Mouse (Mus musculus) left cerebral cortex, adult 18-20 months (tissue): ENCODE results near the gene Wfikkn1. TPM values are rescaled to one million over a fixed set of nuclear protein-coding genes. Genes with fewer than 3 reads are reported as not detected.

Experiments
- DNase-seq, 2 experiments: peaks; one replicate each; pipeline ENCODE4 v3.0.0; 2021 to 2022; ENCODE audit warnings: low spot score in 2 of 2, mixed read lengths in 1 of 2
- long read RNA-seq, 2 experiments: library from polyadenylated mRNA; stranded (forward); transcript quantifications; one replicate each; pipeline ENCODE4 v2.0.0; 2021
- total RNA-seq, 2 experiments: library from RNA; stranded (reverse); gene quantifications; 2 replicates each; pipeline ENCODE4 v1.2.3; 2021

Gene Wfikkn1
- total RNA-seq: 1 to 10 TPM; 1.4 to 1.7 TPM
- long read RNA-seq, experiment 1, partial matches to known transcripts: 0 of 1 reads
- long read RNA-seq, experiment 1, other reads (novel, unspliced or antisense): 1 of 1 reads
- long read RNA-seq, experiment 2: 0 reads

GRCm38 (mm10) chr17:25880196-25880910 lies at the start of gene Wfikkn1:
TSS of gene Wfikkn1 (minus strand) at chr17:25880858.
- DNase-seq: no peak

- peak; percentile 34 to 43 for DNase-seq
Observed at GRCm38 (mm10) chr17:25925348-25925747, 44.7 kb upstream of the Wfikkn1 start.

- DNase-seq: no peak
Observed at GRCm38 (mm10) chr17:25922120-25922519, 41.5 kb upstream of the Wfikkn1 start.

GRCm38 (mm10) chr17:25919786-25920642 lies 39.4 kb upstream of the Wfikkn1 start:
- peak; percentile 100 for DNase-seq

DNA sequence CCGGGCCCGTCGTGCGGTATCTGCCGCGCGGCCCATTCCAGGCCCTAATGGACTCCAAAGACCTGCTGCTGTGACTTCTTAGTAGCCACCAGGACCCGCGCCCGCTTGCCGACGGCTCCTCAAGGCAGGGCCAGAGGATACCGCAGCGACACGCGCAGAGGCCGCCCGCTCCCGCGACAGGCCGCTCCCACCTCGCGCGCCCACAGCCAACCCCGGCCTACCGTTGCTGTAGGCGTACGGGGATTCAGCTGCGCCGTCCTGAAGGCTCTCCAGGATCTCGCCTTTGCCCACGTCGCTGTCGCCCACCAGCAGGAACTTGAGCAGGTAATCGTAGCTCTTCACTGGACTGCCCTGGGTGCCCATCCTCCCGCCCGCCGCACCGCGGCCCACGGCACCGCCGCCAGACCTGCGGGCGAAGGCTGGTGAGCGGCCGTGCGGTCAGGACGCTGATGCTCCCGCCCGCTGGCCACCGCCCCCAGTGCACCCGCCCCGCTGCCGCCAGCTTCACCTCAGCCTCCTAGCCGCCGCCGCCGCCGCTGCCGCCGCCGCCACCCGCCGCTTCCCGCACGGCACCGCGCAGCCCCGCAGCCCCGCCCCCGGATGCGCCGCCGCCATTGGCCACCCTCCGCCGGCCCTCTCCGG lies 38.6 kb upstream of the Wfikkn1 start, which contains the start of gene Rab40c:
Gene Rab40c (minus strand): TSS at position 584 of the 642 bp plus-strand sequence.
- peak; percentile 46 to 50 for DNase-seq

DNA sequence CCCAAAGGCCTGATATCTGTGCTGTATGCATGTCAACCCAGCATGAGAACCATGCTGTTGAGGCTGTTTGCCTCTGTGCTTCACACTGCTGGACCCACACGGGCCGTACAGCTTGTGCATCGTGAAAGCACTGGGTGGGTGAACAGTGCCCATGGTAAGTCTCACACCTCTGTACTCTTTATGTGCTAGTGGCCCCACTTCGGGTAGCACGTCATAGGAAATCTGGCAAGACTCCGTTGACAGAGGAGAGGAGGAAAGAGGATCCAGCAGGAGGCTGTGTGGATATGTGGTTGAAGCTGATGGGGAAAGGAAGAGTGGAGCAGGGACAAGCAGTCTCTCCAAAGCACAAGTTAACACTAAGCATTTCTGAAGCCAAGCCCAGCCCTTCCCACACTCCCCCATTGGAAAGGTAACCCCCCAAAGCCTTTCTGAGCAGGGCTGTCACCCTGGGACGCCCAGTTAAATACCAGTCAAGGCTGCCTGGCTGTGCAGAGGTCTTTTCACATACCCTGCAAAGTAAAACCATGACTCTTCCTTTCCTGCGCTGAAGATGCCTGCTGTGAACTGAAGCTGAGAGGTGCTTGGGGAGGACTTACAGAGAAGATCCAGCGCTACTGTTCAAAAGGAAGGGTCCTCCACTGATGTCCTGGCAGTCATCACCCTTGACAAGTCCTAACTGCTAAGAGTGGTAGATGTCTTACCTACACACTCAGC lies 37.5 kb upstream of the Wfikkn1 start:
- no peak for DNase-seq

DNA sequence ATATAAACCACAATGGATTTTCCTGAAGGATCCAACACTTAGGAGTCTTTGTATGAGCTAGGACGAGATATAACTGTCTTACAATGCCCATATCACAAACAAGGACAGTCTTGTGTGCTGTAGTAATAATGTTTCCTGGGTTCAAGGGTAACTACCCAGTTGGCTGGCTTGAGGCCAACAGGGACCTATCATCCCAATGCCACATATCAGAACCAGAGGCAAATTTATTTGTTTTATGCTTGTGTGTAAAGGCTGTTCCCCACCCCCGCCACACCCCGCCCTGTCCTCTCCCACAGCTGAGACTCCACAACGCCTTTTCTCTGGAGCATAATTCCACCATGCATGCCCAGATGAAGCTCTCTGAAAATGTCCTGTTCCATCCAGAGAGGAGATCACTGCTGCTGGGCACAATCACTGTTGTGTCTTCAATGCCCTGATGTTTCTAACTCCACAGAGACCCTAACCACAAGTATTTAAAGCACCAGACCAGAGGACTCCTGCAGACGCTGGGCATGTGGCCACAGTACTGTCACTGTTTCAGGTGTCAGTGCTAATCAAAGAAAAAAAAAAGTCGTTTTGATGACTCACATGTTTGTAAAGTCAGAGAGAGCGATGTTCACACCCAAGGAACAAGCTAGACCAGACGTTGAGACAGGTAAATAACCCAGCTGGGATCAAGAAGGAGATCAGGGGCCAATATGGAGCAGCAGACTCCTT lies 36.4 kb upstream of the Wfikkn1 start:
- no peak for DNase-seq

DNA sequence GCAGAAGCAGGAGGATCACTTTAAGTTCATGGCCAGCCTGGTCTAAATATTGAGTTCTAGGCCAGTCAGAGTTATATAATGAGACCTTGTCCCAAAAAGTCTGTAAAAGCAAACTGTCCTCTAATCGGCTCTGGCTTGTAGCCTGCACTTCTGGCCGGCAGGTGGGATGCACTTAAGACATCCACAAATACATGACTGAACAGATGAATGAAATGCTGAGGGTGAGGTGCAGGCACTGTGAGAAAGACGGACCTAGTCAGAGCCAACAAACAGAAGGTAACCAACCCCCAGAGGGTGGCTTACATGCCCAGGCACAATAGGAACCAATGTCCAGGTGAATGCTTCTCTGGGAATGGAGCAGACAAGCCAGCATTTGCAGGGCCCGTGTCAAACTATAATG lies 33.6 kb upstream of the Wfikkn1 start:
- DNase-seq: no peak

GRCm38 (mm10) chr17:25913877-25914275 lies 33.2 kb upstream of the Wfikkn1 start:
- DNase-seq: no peak

GRCm38 (mm10) chr17:25913186-25913876 lies 32.7 kb upstream of the Wfikkn1 start:
- peak; percentile 72 to 80 for DNase-seq

GRCm38 (mm10) chr17:25911816-25912215 lies 31.2 kb upstream of the Wfikkn1 start:
- DNase-seq: no peak

- no peak for DNase-seq
Observed at GRCm38 (mm10) chr17:25907640-25908039, 27.0 kb upstream of the Wfikkn1 start.

DNA sequence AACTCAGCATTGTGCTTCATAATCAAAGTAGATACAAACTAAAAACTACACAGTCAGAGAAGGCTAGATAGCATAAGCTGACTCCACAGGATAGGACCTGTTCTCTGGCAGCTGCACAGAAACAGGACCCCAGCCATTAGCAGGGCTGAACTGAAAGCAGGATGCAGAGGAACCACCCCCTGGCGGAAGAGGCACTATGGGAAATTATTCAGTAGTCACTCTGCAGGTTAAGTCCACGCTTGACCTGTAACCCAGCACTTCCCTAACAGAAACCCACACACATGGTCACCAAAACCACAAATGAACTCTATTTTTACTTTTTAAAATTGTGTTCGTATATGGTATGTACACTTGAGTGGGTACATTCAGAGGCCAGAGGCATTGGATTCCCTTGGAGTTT lies 22.4 kb upstream of the Wfikkn1 start:
- DNase-seq: no peak

- DNase-seq: no peak
Observed at GRCm38 (mm10) chr17:25900193-25900592, 19.5 kb upstream of the Wfikkn1 start.

DNA sequence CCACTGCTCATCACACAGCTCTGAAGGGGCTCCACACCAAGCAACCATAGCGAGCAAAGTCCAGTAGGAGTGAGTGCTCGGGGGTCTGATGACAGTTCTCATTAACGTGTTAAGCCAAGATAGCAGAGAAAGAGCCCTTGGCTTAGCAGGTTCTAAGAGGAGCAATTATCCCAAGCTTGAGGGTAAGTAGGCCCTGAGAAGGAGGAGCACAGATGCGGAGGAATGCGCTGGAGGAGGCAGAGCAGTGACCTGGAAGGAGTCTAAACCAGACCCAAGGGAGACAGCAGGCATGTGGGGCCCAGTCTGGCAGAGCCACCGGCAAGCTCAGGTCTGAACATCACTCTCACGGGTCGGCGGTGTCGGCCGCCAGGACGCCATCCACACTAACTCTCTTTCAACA lies 15.2 kb upstream of the Wfikkn1 start:
- no peak for DNase-seq

GRCm38 (mm10) chr17:25895415-25895814 lies 14.8 kb upstream of the Wfikkn1 start:
- DNase-seq: no peak

DNA sequence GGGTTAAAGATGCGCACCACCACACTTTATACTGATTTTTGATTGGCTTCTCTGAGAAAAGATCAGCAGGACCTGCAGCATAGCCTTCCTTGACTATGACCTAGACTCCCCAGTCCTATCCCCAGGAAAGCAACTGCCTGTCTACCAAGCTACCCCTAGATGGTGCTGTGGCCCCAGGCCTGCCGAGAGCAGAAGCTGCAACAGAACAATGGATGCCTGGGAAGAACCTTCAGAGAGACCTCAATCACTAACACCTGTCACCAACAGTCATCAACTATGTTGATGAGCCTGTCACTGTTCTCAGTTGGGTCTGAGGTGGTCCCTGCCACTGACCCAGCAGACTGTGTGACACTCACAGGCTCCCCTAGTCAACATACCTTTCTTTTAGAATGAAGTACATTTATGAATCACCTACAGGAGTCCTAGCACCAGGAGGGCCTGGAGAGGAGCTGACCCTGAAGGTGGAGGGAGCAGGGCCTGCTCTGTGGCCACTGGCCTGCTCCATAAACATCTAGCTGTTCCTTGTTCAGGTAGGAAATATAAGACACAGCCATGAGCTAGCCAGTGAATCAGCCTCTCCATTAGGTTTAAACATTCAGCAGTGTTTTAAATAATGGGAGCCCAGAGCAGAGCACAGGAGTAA lies 13.4 kb upstream of the Wfikkn1 start:
- peak; percentile 71 for DNase-seq

- DNase-seq: no peak
Observed at GRCm38 (mm10) chr17:25888837-25889236, 8.2 kb upstream of the Wfikkn1 start.

- DNase-seq: no peak
Observed at GRCm38 (mm10) chr17:25887467-25887866, 6.8 kb upstream of the Wfikkn1 start.
